Mouse (Mus musculus) small intestine, adult 2 months (tissue): ENCODE results near the gene Ap3b1. TPM values are rescaled to one million over a fixed set of nuclear protein-coding genes. Genes with fewer than 3 reads are reported as not detected.

ENCODE experiments used
- H3K27ac ChIP-seq: fragments of 200-500 bp; 2 replicates; pipeline ENCODE4 v1.5.1; 2012; ENCODE audit warnings: low read depth, low read length, control low read depth, inconsistent platforms; ENCODE audit not compliant: insufficient read depth
- H3K27me3 ChIP-seq: fragments of 200-500 bp; 2 replicates; pipeline ENCODE4 v1.6.1; 2012; ENCODE audit warnings: mild to moderate bottlenecking, moderate library complexity, low read length, inconsistent platforms; ENCODE audit not compliant: control insufficient read depth, insufficient read depth
- H3K36me3 ChIP-seq: fragments of 200-500 bp; 2 replicates; pipeline ENCODE4 v1.6.1; 2012; ENCODE audit warnings: mild to moderate bottlenecking, low read length, control low read depth, inconsistent platforms; ENCODE audit not compliant: control insufficient read depth, insufficient read depth
- H3K4me1 ChIP-seq: fragments of 200-500 bp; 2 replicates; pipeline ENCODE4 v1.6.1; 2012; ENCODE audit warnings: low read length, inconsistent platforms, mixed read lengths; ENCODE audit not compliant: control insufficient read depth, insufficient read depth, insufficient read length
- H3K4me3 ChIP-seq: fragments of 200-500 bp; 2 replicates; pipeline ENCODE4 v1.5.1; 2012; ENCODE audit warnings: low read depth, mild to moderate bottlenecking, control low read depth, inconsistent platforms, low read length, moderate library complexity
- CTCF ChIP-seq: fragments of 200-500 bp; IDR thresholded peaks from 2 replicates; pipeline ENCODE4 v1.5.1; 2012; ENCODE audit warnings: low read depth, mild to moderate bottlenecking, control low read depth, inconsistent platforms, low read length, moderate library complexity, mixed read lengths; ENCODE audit not compliant: insufficient replicate concordance, insufficient read length; ENCODE audit errors: extremely low read depth
- POLR2A ChIP-seq: fragments of 200-500 bp; IDR thresholded peaks from 2 replicates; pipeline ENCODE4 v1.6.1; 2012; ENCODE audit warnings: low read depth, mild to moderate bottlenecking, control low read depth, inconsistent platforms, low read length, moderate library complexity
- WGBS: fragments of 180-500 bp; shearing (Covaris S2); methylation state at CpG from one replicate; pipeline ENCODE4 v1.1.7; 2018; 5-methylcytosine and 5-hydroxymethylcytosine counted together
- polyA plus RNA-seq: library from polyadenylated mRNA; depleted of rRNA; stranded (reverse); fragments of >200 nt; gene quantifications from 2 replicates; pipeline ENCODE4 v1.2.3, GENCODE M21; 2012

The Ap3b1 gene
- polyA plus RNA-seq, 1 experiment: 29.1 TPM

DNA sequence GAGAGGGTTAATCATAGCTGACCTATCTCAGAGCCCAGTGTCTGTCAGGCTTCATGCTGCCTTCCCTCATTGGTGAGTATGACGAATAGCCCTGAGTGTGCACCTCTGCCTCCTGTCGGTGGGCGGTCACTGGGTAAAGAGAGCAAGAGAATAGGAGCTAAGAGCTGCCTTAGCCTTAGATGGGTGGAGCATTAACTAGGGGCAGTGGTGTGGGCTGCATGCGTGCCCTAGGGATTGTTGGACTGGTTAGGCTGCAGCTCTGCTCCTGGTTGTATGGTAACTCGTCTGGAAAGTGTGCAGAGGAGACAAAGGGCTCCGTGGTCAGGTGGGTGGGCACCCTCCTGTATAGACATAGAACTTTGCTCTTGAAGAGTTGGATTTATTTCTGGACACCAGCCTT is 157.8 kb downstream of the Ap3b1 start:
- Histone ChIP-seq H3K36me3 (peaks cover 21% of the 10 kb centered on the region), H3K4me1 (no peaks in the 10 kb centered on the region), H3K27me3 (no peaks in the 10 kb centered on the region), H3K4me3 (no peak overlapping the region), H3K27ac (no peak overlapping the region)
- TF ChIP-seq POLR2A (no peak), CTCF (no peak)
- WGBS: 87% methylated on average over 6 of the region's 6 CpGs

DNA sequence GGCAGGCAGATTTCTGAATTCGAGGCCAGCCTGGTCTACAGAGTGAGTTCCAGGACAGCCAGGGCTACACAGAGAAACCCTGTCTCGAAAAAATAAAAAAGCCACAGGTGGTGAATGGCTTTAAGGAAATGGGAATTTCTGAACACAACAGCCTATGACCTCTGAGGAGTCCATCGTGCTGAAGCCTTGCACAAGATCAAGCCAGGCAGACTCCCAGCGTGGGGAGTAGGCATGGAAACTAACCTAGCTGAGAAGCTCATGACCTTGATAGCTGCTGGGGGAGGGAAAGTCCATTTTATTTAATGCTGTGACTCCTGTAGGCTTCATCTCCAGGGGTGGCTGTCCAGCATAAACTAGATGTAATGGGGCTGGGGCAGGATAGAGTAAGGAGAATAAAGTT is 159.4 kb downstream of the Ap3b1 start:
- Histone ChIP-seq H3K27me3 (no peaks in the 10 kb centered on the region), H3K4me3 (no peak overlapping the region), H3K27ac (no peak overlapping the region), H3K4me1 (no peaks in the 10 kb centered on the region), H3K36me3 (peaks cover 19% of the 10 kb centered on the region)
- 89% methylated on average over 4 of the region's 4 CpGs for WGBS
- TF ChIP-seq POLR2A (no peak), CTCF (no peak)

DNA sequence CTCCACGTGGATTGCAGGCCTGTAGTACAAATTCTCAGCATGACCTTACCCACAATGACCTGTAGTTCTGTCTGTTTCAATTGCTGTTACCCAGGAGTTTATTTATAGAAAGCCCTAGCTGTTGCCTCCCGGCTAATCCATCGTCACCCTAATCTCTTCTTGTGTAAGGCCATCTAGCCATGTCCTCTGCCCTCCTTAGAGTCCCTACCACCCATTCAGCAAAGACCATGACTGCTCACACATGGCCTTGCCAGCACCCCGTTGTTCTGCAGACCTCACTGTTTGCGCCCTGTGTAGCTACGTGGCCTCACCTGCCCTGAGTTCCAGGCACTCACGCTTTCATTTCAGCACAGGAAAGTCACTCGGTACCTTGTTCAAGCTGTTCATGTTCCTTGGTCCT is 160.5 kb downstream of the Ap3b1 start:
- WGBS: 90% methylated on average over 8 of the region's 8 CpGs
- no peak overlapping the region for H3K4me3 ChIP-seq
- H3K36me3 ChIP-seq: peaks cover 14% of the 10 kb centered on the region
- H3K4me1 ChIP-seq: no peaks in the 10 kb centered on the region
- TF ChIP-seq CTCF: no peak
- TF ChIP-seq POLR2A: no peak
- H3K27me3 ChIP-seq: no peaks in the 10 kb centered on the region
- no peak overlapping the region for H3K27ac ChIP-seq

DNA sequence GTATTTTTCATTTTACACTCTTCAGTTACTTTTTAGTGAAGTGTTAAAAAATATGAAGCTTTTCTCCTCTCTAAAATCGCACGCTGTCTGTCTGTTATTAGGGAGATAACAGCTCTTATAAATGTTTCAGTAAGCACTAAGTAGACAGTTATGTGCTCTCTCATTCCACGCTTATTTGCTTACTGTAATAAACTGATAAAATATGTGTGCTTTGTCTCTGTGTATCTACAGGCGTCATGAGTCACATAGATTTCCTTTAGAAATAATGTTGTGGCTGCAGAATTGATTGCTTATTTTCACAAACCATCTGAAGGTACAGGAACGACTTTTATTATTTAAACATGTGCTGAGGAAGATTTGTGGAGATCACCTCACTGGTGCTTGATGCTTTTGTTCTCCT is 164.5 kb downstream of the Ap3b1 start:
- WGBS: 38% methylated on average over 5 of the region's 5 CpGs
- TF ChIP-seq POLR2A: no peak
- no peak for TF ChIP-seq CTCF
- no peaks in the 10 kb centered on the region for H3K27me3 ChIP-seq
- H3K27ac ChIP-seq: no peak overlapping the region
- H3K4me3 ChIP-seq: no peak overlapping the region
- no peaks in the 10 kb centered on the region for H3K4me1 ChIP-seq
- peaks cover 21% of the 10 kb centered on the region for H3K36me3 ChIP-seq

DNA sequence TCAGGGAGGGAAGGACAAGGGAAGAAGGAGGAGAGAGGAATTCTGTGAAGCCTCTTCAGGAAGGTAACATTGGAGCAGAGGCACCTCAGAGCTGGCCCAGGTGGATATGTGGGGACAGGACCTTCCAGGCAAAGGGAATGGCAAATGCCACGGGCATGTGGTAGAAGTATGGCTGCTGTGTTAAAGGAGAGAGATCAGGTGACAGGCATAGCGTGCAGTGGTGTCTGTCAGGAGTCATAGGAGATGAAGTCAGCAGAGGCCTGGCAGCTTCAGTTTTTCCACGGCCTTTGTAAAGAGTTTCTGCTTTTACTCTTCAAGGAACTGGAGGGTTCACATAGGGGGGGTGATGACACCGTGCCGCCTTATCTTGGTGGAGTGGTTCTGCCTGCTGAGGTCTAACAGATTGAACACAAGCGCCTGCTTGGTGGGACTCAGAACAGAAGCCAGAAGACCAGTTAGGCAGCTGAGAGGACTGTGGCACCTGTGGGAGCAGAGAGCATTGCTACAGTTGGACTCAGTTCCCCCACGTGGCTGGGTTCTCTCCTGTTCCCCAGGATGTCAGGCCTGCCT is 166.0 kb downstream of the Ap3b1 start:
- Histone ChIP-seq H3K4me3 (no peak overlapping the region), H3K36me3 (peaks cover 31% of the 10 kb centered on the region), H3K27ac (no peak overlapping the region), H3K4me1 (no peaks in the 10 kb centered on the region), H3K27me3 (no peaks in the 10 kb centered on the region)
- TF ChIP-seq POLR2A (no peak), CTCF (no peak)
- WGBS: 87% methylated on average over 7 of the region's 7 CpGs

DNA sequence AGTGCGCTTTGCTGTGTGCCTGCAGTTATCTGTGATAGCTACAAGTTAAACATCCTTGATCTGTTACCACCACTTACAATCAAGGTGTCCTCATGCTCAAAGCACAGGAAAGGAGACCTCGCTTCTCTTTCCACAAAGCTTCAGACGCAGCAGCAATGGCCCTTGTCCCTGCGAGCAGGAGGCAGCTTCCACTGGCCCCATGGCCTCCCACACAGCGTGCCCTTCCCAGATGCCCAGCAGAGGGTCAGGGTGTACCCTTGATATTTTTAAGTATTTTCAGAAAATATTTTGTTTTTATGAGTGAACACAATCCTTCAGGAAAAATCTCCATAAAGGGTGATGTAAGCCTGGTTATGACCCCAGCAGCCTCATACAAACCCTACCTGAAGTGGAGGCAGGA is 170.4 kb downstream of the Ap3b1 start:
- H3K36me3 ChIP-seq: peaks cover 42% of the 10 kb centered on the region
- no peaks in the 10 kb centered on the region for H3K4me1 ChIP-seq
- 95% methylated on average over 5 of the region's 5 CpGs for WGBS
- H3K27me3 ChIP-seq: no peaks in the 10 kb centered on the region
- no peak overlapping the region for H3K27ac ChIP-seq
- H3K4me3 ChIP-seq: no peak overlapping the region
- TF ChIP-seq POLR2A (no peak), CTCF (no peak)

DNA sequence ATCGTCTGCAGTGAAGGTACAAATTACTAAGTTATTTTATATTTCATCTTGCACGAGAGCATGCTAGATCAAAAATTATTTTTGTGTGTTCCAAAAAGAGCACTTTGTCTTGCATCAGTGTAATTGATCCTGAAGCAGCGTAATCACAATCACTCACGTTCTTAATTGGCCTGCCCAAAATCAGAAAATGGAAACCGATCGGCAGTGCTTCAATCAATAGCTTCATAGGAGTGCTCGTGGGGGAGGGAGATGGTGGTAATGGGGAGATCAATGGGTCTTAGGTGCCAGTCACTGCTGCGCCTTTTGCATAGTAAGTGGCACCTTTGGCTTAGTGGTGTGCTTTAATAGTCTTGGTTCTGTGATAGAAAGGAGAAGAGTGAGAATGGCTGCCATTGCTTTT is 174.8 kb downstream of the Ap3b1 start:
- 93% methylated on average over 8 of the region's 8 CpGs for WGBS
- Histone ChIP-seq H3K27ac (no peak overlapping the region), H3K27me3 (no peaks in the 10 kb centered on the region), H3K36me3 (peaks cover 34% of the 10 kb centered on the region), H3K4me3 (no peak overlapping the region), H3K4me1 (no peaks in the 10 kb centered on the region)
- TF ChIP-seq POLR2A (no peak), CTCF (no peak)

DNA sequence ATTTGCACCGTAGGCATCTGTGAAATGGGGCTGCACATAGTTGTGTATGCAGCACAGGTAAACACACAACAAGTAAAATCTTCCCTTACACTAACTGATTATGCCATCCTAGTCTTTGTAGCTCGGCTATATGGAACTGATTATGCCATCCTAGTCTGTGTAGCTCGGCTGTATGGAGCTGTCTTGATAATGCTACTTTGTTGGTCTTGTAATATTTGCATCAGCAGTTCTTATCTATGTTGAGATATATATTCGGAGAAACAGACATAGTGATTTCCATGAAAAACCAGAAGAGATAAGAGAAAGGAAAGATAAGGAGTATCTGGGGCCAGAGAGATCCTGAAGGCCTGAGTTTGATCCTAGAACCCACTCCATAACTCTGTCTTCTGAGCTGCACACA is 178.6 kb downstream of the Ap3b1 start:
- Histone ChIP-seq H3K27ac (no peak overlapping the region), H3K4me1 (no peaks in the 10 kb centered on the region), H3K27me3 (no peaks in the 10 kb centered on the region), H3K36me3 (peaks cover 15% of the 10 kb centered on the region), H3K4me3 (no peak overlapping the region)
- TF ChIP-seq CTCF (no peak), POLR2A (no peak)
- WGBS: 62% methylated on average over 4 of the region's 4 CpGs
